Mouse (Mus musculus) cerebellum, adult 2 months (tissue): ENCODE results near the gene Vamp2.
A peak's percentile ranks its signal among the peaks of the same experiment; 100 is the strongest.

Experiments
- CTCF ChIP-seq: fragments of 200-500 bp; IDR thresholded peaks from 2 replicates; pipeline ENCODE4 v1.5.1; 2011; ENCODE audit warnings: low read depth, mild to moderate bottlenecking, control low read depth, low read length, moderate library complexity, borderline replicate concordance; ENCODE audit not compliant: insufficient read depth
- POLR2A ChIP-seq: fragments of 200-500 bp; IDR thresholded peaks from 2 replicates; pipeline ENCODE4 v1.6.1; 2011; ENCODE audit warnings: low read length, control low read depth, borderline replicate concordance; ENCODE audit not compliant: insufficient read depth

GRCm38 (mm10) chr11:69070590-69071222, 17.6 kb upstream of the Vamp2 start, which contains the start of gene Tmem107:
- TF ChIP-seq CTCF (no peak), POLR2A (peak; percentile 96)
